Mouse (Mus musculus) forebrain, embryonic 11.5 days (tissue): ENCODE measurements around the gene Actl6b. TPM values are rescaled to one million over a fixed set of nuclear protein-coding genes. Genes with fewer than 3 reads are reported as not detected.

Experiments used
- ATAC-seq: fragments of 200-750 bp; cut with Nextera tagmentation; replicated peaks from 2 replicates; pipeline ENCODE4 v1.8.0; 2017; ENCODE audit warnings: moderate TSS enrichment; ENCODE audit not compliant: low FRiP score
- DNase-seq: peaks from one replicate; pipeline ENCODE4 v3.0.0-alpha.2; 2017; ENCODE audit warnings: low spot score
- H3K27ac ChIP-seq: fragments of 300-500 bp; sonication (generic); 2 replicates; pipeline ENCODE4 v1.5.1; 2014; ENCODE audit warnings: low read depth, low read length
- H3K27me3 ChIP-seq: fragments of 300-500 bp; sonication (generic); 2 replicates; pipeline ENCODE4 v1.6.1; 2014; ENCODE audit warnings: mild to moderate bottlenecking, low read length, mixed read lengths; ENCODE audit not compliant: control insufficient read depth, insufficient read depth
- H3K36me3 ChIP-seq: fragments of 300-500 bp; sonication (generic); 2 replicates; pipeline ENCODE4 v1.6.1; 2014; ENCODE audit warnings: mild to moderate bottlenecking, low read length, moderate library complexity, mixed read lengths; ENCODE audit not compliant: control insufficient read depth, insufficient read depth
- H3K4me1 ChIP-seq: fragments of 300-500 bp; sonication (generic); replicated peaks from 2 replicates; pipeline ENCODE4 v1.6.1; 2014; ENCODE audit warnings: low read length, mixed read lengths; ENCODE audit not compliant: control insufficient read depth, insufficient read depth
- H3K4me2 ChIP-seq: fragments of 300-500 bp; sonication (generic); 2 replicates; pipeline ENCODE4 v1.6.1; 2014; ENCODE audit warnings: low read depth, mild to moderate bottlenecking, low read length, moderate library complexity, mixed read lengths; ENCODE audit not compliant: severe bottlenecking
- H3K4me3 ChIP-seq: fragments of 300-500 bp; sonication (generic); 2 replicates; pipeline ENCODE4 v1.5.1; 2014; ENCODE audit warnings: low read depth, low read length
- H3K9ac ChIP-seq: fragments of 300-500 bp; sonication (generic); 2 replicates; pipeline ENCODE4 v1.6.1; 2014; ENCODE audit warnings: low read length
- H3K9me3 ChIP-seq: fragments of 300-500 bp; sonication (generic); 2 replicates; pipeline ENCODE4 v1.6.1; 2016; ENCODE audit warnings: low read length, mixed read lengths; ENCODE audit not compliant: control insufficient read depth
- WGBS: fragments of 180-500 bp; shearing (Covaris S2); extraction: QIAGEN DNeasy Blood & Tissue Kit; methylation state at CpG from one replicate; pipeline ENCODE4 v1.1.7; 2014; 5-methylcytosine and 5-hydroxymethylcytosine counted together
- polyA plus RNA-seq: library from polyadenylated mRNA; unstranded; fragments of >200 nt; fragmentation: Nextera tagmentation; extraction: Ambion mirVana; gene quantifications from 2 replicates; pipeline ENCODE4 v1.2.1, GENCODE M21; 2014

Actl6b gene
- 20.5 and 22.8 TPM in 2 replicates for polyA plus RNA-seq

- WGBS: under 1% methylated on average over 36 of the region's 37 CpGs
- Histone ChIP-seq H3K4me1 (peaks cover 8% of the 10 kb centered on the region; the same call in 1 of the 2 replicates), H3K9ac (peak within 1 kb of the TSS; percentile 29), H3K4me2 (peak within 1 kb of the TSS; percentile 45), H3K27me3 (no peaks in the 10 kb centered on the region), H3K27ac (no peak within 1 kb of the TSS), H3K36me3 (no peaks in the 10 kb centered on the region), H3K4me3 (peak within 1 kb of the TSS; percentile 36), H3K9me3 (no peaks in the 10 kb centered on the region)
- ATAC-seq (peak; percentile 85), DNase-seq (peak; percentile 91)
These were observed at the start of gene Actl6b for GRCm38 (mm10) chr5:137553411-137553837. Gene Actl6b (plus strand): TSS chr5:137553517.

GRCm38 (mm10) chr5:137504041-137504440 lies 49.3 kb upstream of the Actl6b start:
- Histone ChIP-seq H3K4me3 (no peak overlapping the region), H3K27me3 (no peaks in the 10 kb centered on the region), H3K9me3 (no peaks in the 10 kb centered on the region), H3K4me2 (no peak overlapping the region), H3K27ac (no peak overlapping the region), H3K4me1 (peaks cover 6% of the 10 kb centered on the region; the same call in 1 of the 2 replicates), H3K9ac (no peak overlapping the region), H3K36me3 (no peaks in the 10 kb centered on the region)
- ATAC-seq (no peak), DNase-seq (peak; percentile 59)
- 84% methylated on average over 6 of the region's 6 CpGs for WGBS

GRCm38 (mm10) chr5:137510014-137510501 lies 43.3 kb upstream of the Actl6b start:
- Histone ChIP-seq H3K4me3 (peak overlapping the region; percentile 100), H3K27ac (peak overlapping the region; percentile 83), H3K4me1 (peaks cover 4% of the 10 kb centered on the region; the same call in 1 of the 2 replicates), H3K27me3 (no peaks in the 10 kb centered on the region), H3K9ac (peak overlapping the region; percentile 98), H3K36me3 (no peaks in the 10 kb centered on the region), H3K4me2 (peak overlapping the region; percentile 43), H3K9me3 (no peaks in the 10 kb centered on the region)
- DNase-seq (peak; percentile 91), ATAC-seq (peak; percentile 87)
- 2% methylated on average over 45 of the region's 52 CpGs for WGBS

- ATAC-seq (peak; percentile 57), DNase-seq (peak; percentile 68)
- H3K9ac ChIP-seq: peak overlapping the region; percentile 98
- H3K4me2 ChIP-seq: peak overlapping the region; percentile 81
- peaks cover 4% of the 10 kb centered on the region; the same call in 1 of the 2 replicates for H3K4me1 ChIP-seq
- peak overlapping the region; percentile 100 for H3K4me3 ChIP-seq
- under 1% methylated on average over 50 of the region's 83 CpGs for WGBS
- no peaks in the 10 kb centered on the region for H3K27me3 ChIP-seq
- H3K9me3 ChIP-seq: no peaks in the 10 kb centered on the region
- H3K27ac ChIP-seq: peak overlapping the region; percentile 83
- no peaks in the 10 kb centered on the region for H3K36me3 ChIP-seq
These were observed 42.5 kb upstream of the Actl6b start for GRCm38 (mm10) chr5:137510573-137511390.

GRCm38 (mm10) chr5:137511706-137512105 lies 41.6 kb upstream of the Actl6b start:
- DNase-seq: no peak
- H3K4me3 ChIP-seq: peak overlapping the region; percentile 100
- no peak overlapping the region for H3K27ac ChIP-seq
- 71% methylated on average over 3 of the region's 3 CpGs for WGBS
- peak overlapping the region; percentile 98 for H3K9ac ChIP-seq
- H3K4me2 ChIP-seq: peak overlapping the region; percentile 81
- H3K36me3 ChIP-seq: no peaks in the 10 kb centered on the region
- peaks cover 4% of the 10 kb centered on the region; the same call in 1 of the 2 replicates for H3K4me1 ChIP-seq
- ATAC-seq: no peak
- no peaks in the 10 kb centered on the region for H3K27me3 ChIP-seq
- no peaks in the 10 kb centered on the region for H3K9me3 ChIP-seq

- Histone ChIP-seq H3K36me3 (no peaks in the 10 kb centered on the region), H3K27me3 (no peaks in the 10 kb centered on the region), H3K27ac (no peak overlapping the region), H3K9ac (no peak overlapping the region), H3K9me3 (no peaks in the 10 kb centered on the region), H3K4me1 (peaks cover 4% of the 10 kb centered on the region; the same call in 1 of the 2 replicates), H3K4me3 (no peak overlapping the region), H3K4me2 (0 out of 2 replicates have a peak overlapping the region, but pooled peaks have one; percentile 11)
- 81% methylated on average over 11 of the region's 11 CpGs for WGBS
- DNase-seq (peak; percentile 74), ATAC-seq (peak; percentile 39; the same call in 1 of the 2 replicates)
These were observed 40.2 kb upstream of the Actl6b start for GRCm38 (mm10) chr5:137512847-137513794.

GRCm38 (mm10) chr5:137513951-137514721 lies 39.2 kb upstream of the Actl6b start:
- H3K27ac ChIP-seq: no peak overlapping the region
- H3K4me1 ChIP-seq: peaks cover 4% of the 10 kb centered on the region; the same call in 1 of the 2 replicates
- no peaks in the 10 kb centered on the region for H3K27me3 ChIP-seq
- H3K9ac ChIP-seq: no peak overlapping the region
- ATAC-seq (no peak), DNase-seq (no peak)
- no peak overlapping the region for H3K4me2 ChIP-seq
- no peaks in the 10 kb centered on the region for H3K9me3 ChIP-seq
- 95% methylated on average over 12 of the region's 12 CpGs for WGBS
- H3K36me3 ChIP-seq: no peaks in the 10 kb centered on the region; the same call in 1 of the 2 replicates
- H3K4me3 ChIP-seq: no peak overlapping the region
